Comparison of ENCODE assay signal across 8 mouse cellular contexts in the genomic region with DNA sequence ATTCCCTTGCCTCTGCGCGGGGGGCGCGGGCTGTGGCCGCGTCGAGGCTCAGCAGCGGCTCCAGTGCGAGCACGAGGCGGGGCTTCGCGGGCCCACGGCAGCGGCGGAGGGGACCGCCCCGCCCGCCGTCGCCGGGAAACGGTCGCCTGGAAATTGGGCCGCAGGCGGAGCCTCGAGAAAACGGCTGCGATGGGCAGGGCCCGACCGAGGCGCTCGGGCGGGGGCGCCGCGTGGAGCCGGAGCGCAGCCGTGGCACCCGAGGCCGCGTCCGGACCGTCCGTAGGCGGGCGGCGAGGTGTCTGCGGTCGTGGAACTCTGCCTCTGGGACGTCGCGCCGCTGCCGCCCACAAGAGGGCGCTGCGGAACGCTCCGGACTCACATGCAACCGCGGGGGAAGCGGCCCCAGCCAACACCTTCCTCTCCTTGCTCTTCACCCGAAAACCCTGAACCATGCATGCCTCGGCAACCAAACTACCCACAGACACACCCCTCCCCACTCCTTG. TPM values are rescaled to one million over a fixed set of nuclear protein-coding genes. Genes with fewer than 3 reads are reported as not detected.
DNase-seq lines count a peak whose midpoint lies in the region; ATAC-seq and TF ChIP-seq lines count a peak whose summit lies in the region.

A gene (minus strand): TSS at position 52 of the 503 bp plus-strand sequence.

- peak; percentile 69 for TF ChIP-seq CTCF in heart, postnatal 0 days (IDR thresholded peaks at IDR 0.05; ENCODE audit: low read depth)
- TF ChIP-seq CTCF in stomach, postnatal 0 days (IDR thresholded peaks at IDR 0.05; ENCODE audit: low read depth): peak; percentile 87

- TF ChIP-seq EP300 in heart, postnatal 0 days (IDR thresholded peaks at IDR 0.05; ENCODE audit: low read depth): no peak
- TF ChIP-seq EP300 in stomach, postnatal 0 days (optimal IDR thresholded peaks at IDR 0.05): no peak

- H3K9ac ChIP-seq in forebrain, embryonic 12.5 days: peak within 1 kb of the TSS; percentile 63
- H3K9ac ChIP-seq in heart, postnatal 0 days (replicated peaks; ENCODE audit: low read depth, low read length): no peak within 1 kb of the TSS
- no peak within 1 kb of the TSS for H3K9ac ChIP-seq in liver, embryonic 15.5 days
- H3K9ac ChIP-seq in neural tube, embryonic 12.5 days: peak within 1 kb of the TSS; percentile 67
- H3K9ac ChIP-seq in stomach, postnatal 0 days (ENCODE audit: low read length): peak within 1 kb of the TSS; percentile 41

- H3K4me3 ChIP-seq in forebrain, embryonic 12.5 days (replicated peaks): peak within 1 kb of the TSS; percentile 54
- H3K4me3 ChIP-seq in heart, postnatal 0 days (ENCODE audit: low read depth, low read length): peak within 1 kb of the TSS; percentile 43
- H3K4me3 ChIP-seq in liver, embryonic 15.5 days (replicated peaks): peak within 1 kb of the TSS; percentile 50
- peak within 1 kb of the TSS; percentile 47 for H3K4me3 ChIP-seq in neural tube, embryonic 12.5 days
- H3K4me3 ChIP-seq in stomach, postnatal 0 days (ENCODE audit: low read depth, low read length): peak within 1 kb of the TSS; percentile 40

- peak within 1 kb of the TSS; percentile 86 for H3K4me2 ChIP-seq in forebrain, embryonic 12.5 days
- H3K4me2 ChIP-seq in heart, postnatal 0 days (ENCODE audit: low read depth, low read length): peak within 1 kb of the TSS; percentile 66
- peak within 1 kb of the TSS; percentile 72 for H3K4me2 ChIP-seq in liver, embryonic 15.5 days
- H3K4me2 ChIP-seq in neural tube, embryonic 12.5 days (replicated peaks): peak within 1 kb of the TSS; percentile 93
- H3K4me2 ChIP-seq in stomach, postnatal 0 days (replicated peaks; ENCODE audit: low read depth): peak within 1 kb of the TSS; percentile 77

- no peak within 1 kb of the TSS for H3K27ac ChIP-seq in forebrain, embryonic 12.5 days
- H3K27ac ChIP-seq in heart, postnatal 0 days (ENCODE audit: low read depth): no peak within 1 kb of the TSS
- H3K27ac ChIP-seq in liver, embryonic 15.5 days (replicated peaks): no peak within 1 kb of the TSS
- no peak within 1 kb of the TSS for H3K27ac ChIP-seq in neural tube, embryonic 12.5 days
- no peak within 1 kb of the TSS for H3K27ac ChIP-seq in stomach, postnatal 0 days (replicated peaks)

- H3K9me3 ChIP-seq in forebrain, embryonic 12.5 days: no peaks in the 10 kb centered on the region
- H3K9me3 ChIP-seq in heart, postnatal 0 days (replicated peaks; ENCODE audit: control insufficient read depth, low read length): no peaks in the 10 kb centered on the region
- H3K9me3 ChIP-seq in liver, embryonic 15.5 days (replicated peaks): no peaks in the 10 kb centered on the region
- no peaks in the 10 kb centered on the region for H3K9me3 ChIP-seq in neural tube, embryonic 12.5 days
- H3K9me3 ChIP-seq in stomach, postnatal 0 days (ENCODE audit: control insufficient read depth, low read length): no peaks in the 10 kb centered on the region

- ATAC-seq in forebrain, embryonic 12.5 days (ENCODE audit: low FRiP score): peak; percentile 51
- ATAC-seq in heart, postnatal 0 days (ENCODE audit: insufficient read depth, low read depth): peak; percentile 52
- peak; percentile 18; the same call in 1 of the 2 replicates for ATAC-seq in liver, embryonic 15.5 days (ENCODE audit: insufficient read depth)
- peak; percentile 11; the same call in 1 of the 2 replicates for ATAC-seq in neural tube, embryonic 12.5 days (ENCODE audit: low FRiP score, low read depth)
- ATAC-seq in stomach, postnatal 0 days (ENCODE audit: low FRiP score, low TSS enrichment): peak; percentile 49

- H3K36me3 ChIP-seq in forebrain, embryonic 12.5 days (replicated peaks): peaks cover 36% of the 10 kb centered on the region
- H3K36me3 ChIP-seq in heart, postnatal 0 days (replicated peaks; ENCODE audit: control insufficient read depth, insufficient read depth, low read length): no peaks in the 10 kb centered on the region
- H3K36me3 ChIP-seq in liver, embryonic 15.5 days (replicated peaks): no peaks in the 10 kb centered on the region
- H3K36me3 ChIP-seq in neural tube, embryonic 12.5 days: peaks cover 34% of the 10 kb centered on the region
- H3K36me3 ChIP-seq in stomach, postnatal 0 days (ENCODE audit: control insufficient read depth, insufficient read depth, low read length): no peaks in the 10 kb centered on the region; the same call in 1 of the 2 replicates

- WGBS in forebrain, embryonic 12.5 days: under 1% methylated on average over 62 of the region's 65 CpGs
- under 1% methylated on average over 64 of the region's 65 CpGs for WGBS in heart, postnatal 0 days
- WGBS in liver, embryonic 15.5 days (ENCODE audit: insufficient replicate concordance): under 1% methylated on average over 65 of the region's 65 CpGs
- WGBS in neural tube, embryonic 12.5 days: under 1% methylated on average over 63 of the region's 65 CpGs
- WGBS in stomach, postnatal 0 days: under 1% methylated on average over 62 of the region's 65 CpGs

- H3K27me3 ChIP-seq in forebrain, embryonic 12.5 days: peaks cover 68% of the 10 kb centered on the region
- H3K27me3 ChIP-seq in heart, postnatal 0 days (ENCODE audit: control insufficient read depth, insufficient read depth, low read length): peaks cover 71% of the 10 kb centered on the region
- peaks cover 100% of the 10 kb centered on the region for H3K27me3 ChIP-seq in liver, embryonic 15.5 days
- peaks cover 61% of the 10 kb centered on the region for H3K27me3 ChIP-seq in neural tube, embryonic 12.5 days (replicated peaks)
- peaks cover 20% of the 10 kb centered on the region for H3K27me3 ChIP-seq in stomach, postnatal 0 days (ENCODE audit: control insufficient read depth, insufficient read depth, low read length)

- H3K4me1 ChIP-seq in forebrain, embryonic 12.5 days: peaks cover 49% of the 10 kb centered on the region
- H3K4me1 ChIP-seq in heart, postnatal 0 days (ENCODE audit: control insufficient read depth, insufficient read depth): 0 out of 2 replicates have a peak, but pooled peaks cover 5% of the 10 kb centered on the region
- peaks cover 40% of the 10 kb centered on the region for H3K4me1 ChIP-seq in liver, embryonic 15.5 days (replicated peaks)
- peaks cover 41% of the 10 kb centered on the region for H3K4me1 ChIP-seq in neural tube, embryonic 12.5 days
- no peaks in the 10 kb centered on the region for H3K4me1 ChIP-seq in stomach, postnatal 0 days (replicated peaks; ENCODE audit: control insufficient read depth, insufficient read depth)

- DNase-seq in CD8-positive naive resting alpha-beta T cell, adult 2 months (ENCODE audit: low read depth in 2 of 2, low spot score in 2 of 2): peak; percentile 59 to 72
- DNase-seq in c-Kit-positive CD71-negative TER-119-negative erythroid progenitor cells, embryonic 14.5 days (ENCODE audit: low read depth): peak; percentile 66
- DNase-seq in heart, postnatal 0 days (ENCODE audit: low spot score): peak; percentile 43
- DNase-seq in kidney, postnatal 36 days: peak; percentile 79 to 88
- DNase-seq in stomach, postnatal 0 days (ENCODE audit: low spot score): peak; percentile 82

RNA-seq across cellular contexts. Expression of the gene that starts here (rescaled TPM):
- polyA plus RNA-seq in forebrain, embryonic 12.5 days (2016; fragmentation: Nextera tagmentation; extraction: Ambion mirVana): 10.6 and 10.7 TPM in 2 replicates
- total RNA-seq in heart, postnatal 0 days (2014; rRNA removed; ENCODE audit: low replicate concordance): not detected in 2 replicates
- polyA plus RNA-seq in heart, postnatal 0 days (2015; fragmentation: Nextera tagmentation; extraction: Ambion mirVana): 0.32 and 0.34 TPM in 2 replicates
- polyA plus RNA-seq in liver, embryonic 15.5 days (2015; fragmentation: Nextera tagmentation; extraction: Ambion mirVana): 0.39 and 0.91 TPM in 2 replicates
- 11.8 and 12.1 TPM in 2 replicates for polyA plus RNA-seq in neural tube, embryonic 12.5 days (2016; fragmentation: Nextera tagmentation; extraction: Ambion mirVana)
- polyA plus RNA-seq in stomach, postnatal 0 days (2015; fragmentation: Nextera tagmentation; extraction: Ambion mirVana): 0.97 and 1.5 TPM in 2 replicates

Comparison
In these comparisons a context has a peak if more than half of its experiments do, and no peak if none do; other contexts are left out.
1. Peak in DNase-seq, ATAC-seq, H3K4me3 ChIP-seq and H3K4me2 ChIP-seq in heart, postnatal 0 days; RNA of the gene not detected or under 1 TPM.
2. Peak in ATAC-seq, H3K4me3 ChIP-seq and H3K4me2 ChIP-seq in liver, embryonic 15.5 days; RNA of the gene not detected or under 1 TPM.
3. H3K9ac ChIP-seq: peak in forebrain, embryonic 12.5 days (single experiment), neural tube, embryonic 12.5 days (single experiment) and stomach, postnatal 0 days (single experiment); none in heart, postnatal 0 days (single experiment) and liver, embryonic 15.5 days (single experiment).
4. Peak in every context shown above with its lines, with median percentiles within 50 percentile points of each other: DNase-seq, ATAC-seq, H3K4me2 ChIP-seq and H3K4me3 ChIP-seq.